Mouse (Mus musculus): ENCODE measurements at regions not wholly inside any gene's neighbourhood (a gene's known extent, or its start where the extent isn't known, plus 50 kb on each side); places are given as distances from the start of the nearest gene placed in this dataset.
"Not testable (repeated sequence)": the region's sequence is repeated elsewhere in the genome, so short reads cannot be mapped to it uniquely, and the experiment has no call there.

DNA sequence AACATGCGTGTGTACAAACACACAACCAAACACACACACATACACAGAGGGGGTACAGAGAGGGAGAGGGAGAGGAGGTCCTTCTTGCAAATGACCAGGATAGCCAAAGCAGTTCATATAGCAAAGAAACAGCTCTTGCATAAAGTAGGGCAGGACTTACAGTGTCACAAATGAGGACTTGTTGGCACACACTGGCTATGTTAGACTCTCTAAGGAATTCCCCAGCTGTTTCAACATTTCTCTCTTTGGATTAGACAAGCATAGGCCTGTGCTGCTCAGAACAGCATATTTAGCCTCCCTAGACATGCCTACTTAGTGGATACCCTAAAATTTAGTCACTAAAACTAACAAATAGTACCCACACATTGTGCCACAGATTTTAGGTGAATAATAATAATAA, 347.1 kb upstream of the Tbl1xr1 start:
- no peak overlapping the region for H3K27ac ChIP-seq (replicated peaks)
- no peak overlapping the region for H3K4me2 ChIP-seq (replicated peaks; ENCODE audit: low read depth)
- H3K9me3 ChIP-seq (ENCODE audit: control insufficient read depth, low read length): no peaks in the 10 kb centered on the region
- DNase-seq (ENCODE audit: low spot score): no peak
- no peaks in the 10 kb centered on the region for H3K36me3 ChIP-seq (ENCODE audit: control insufficient read depth, insufficient read depth, low read length)
- WGBS: 95% methylated on average over 1 of the region's 1 CpGs
- H3K27me3 ChIP-seq (ENCODE audit: control insufficient read depth, insufficient read depth, low read length): no peaks in the 10 kb centered on the region
- no peak for ATAC-seq (ENCODE audit: low FRiP score, low TSS enrichment)
- TF ChIP-seq CTCF (IDR thresholded peaks at IDR 0.05; ENCODE audit: low read depth) (no peak), EP300 (optimal IDR thresholded peaks at IDR 0.05) (no peak)
- H3K4me1 ChIP-seq (replicated peaks; ENCODE audit: control insufficient read depth, insufficient read depth): no peaks in the 10 kb centered on the region
- H3K4me3 ChIP-seq (ENCODE audit: low read depth, low read length): no peak overlapping the region
- no peak overlapping the region for H3K9ac ChIP-seq (ENCODE audit: low read length)

DNA sequence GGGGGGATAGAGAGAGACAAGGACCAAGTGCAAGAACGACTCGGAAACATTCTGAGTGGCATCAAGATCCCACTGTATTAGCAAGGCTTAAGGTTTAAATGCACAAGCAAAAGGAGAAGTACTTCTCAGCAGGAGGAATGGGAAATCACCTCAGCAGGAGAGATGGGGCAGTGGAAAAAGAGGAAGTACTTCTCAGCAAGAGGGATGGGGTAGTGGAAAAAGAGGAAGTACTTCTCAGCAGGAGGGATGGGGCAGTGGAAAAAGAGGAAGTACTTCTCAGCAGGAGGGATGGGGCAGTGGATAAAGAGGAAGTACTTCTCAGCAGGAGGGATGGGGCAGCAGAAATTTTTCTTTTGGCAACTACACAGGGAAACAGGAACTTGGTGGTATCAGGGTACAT, 340.8 kb upstream of the Tbl1xr1 start:
- WGBS: 91% methylated on average over 2 of the region's 2 CpGs
- not testable (repeated sequence) for H3K36me3 ChIP-seq (ENCODE audit: control insufficient read depth, insufficient read depth, low read length); H3K4me3 ChIP-seq (ENCODE audit: low read depth, low read length); DNase-seq (ENCODE audit: low spot score); H3K27ac ChIP-seq (replicated peaks); H3K27me3 ChIP-seq (ENCODE audit: control insufficient read depth, insufficient read depth, low read length); ATAC-seq (ENCODE audit: low FRiP score, low TSS enrichment); H3K4me2 ChIP-seq (replicated peaks; ENCODE audit: low read depth); H3K9me3 ChIP-seq (ENCODE audit: control insufficient read depth, low read length); H3K9ac ChIP-seq (ENCODE audit: low read length); H3K4me1 ChIP-seq (replicated peaks; ENCODE audit: control insufficient read depth, insufficient read depth)

DNA sequence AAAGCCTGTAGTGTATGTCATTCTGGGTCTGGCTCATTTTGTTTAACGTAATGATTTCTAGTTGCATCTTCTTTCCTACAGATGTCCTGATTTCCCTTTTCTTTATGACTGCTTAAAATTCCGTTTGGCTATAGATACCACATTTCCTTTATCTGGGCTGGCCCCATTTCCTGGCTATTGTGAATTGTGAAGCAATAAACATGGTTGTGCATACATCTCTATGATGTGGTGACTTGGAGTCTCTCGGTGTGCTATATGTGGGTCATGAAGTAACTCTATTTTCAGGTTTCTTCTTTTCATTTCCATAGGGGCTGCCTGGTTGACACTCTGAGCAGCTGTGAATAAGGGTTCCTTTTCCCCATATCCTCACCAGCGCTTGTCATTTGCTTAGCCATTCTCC, 336.7 kb upstream of the Tbl1xr1 start:
- H3K27me3 ChIP-seq (ENCODE audit: control insufficient read depth, insufficient read depth, low read length): no peaks in the 10 kb centered on the region
- ATAC-seq (ENCODE audit: low FRiP score, low TSS enrichment) (no peak), DNase-seq (ENCODE audit: low spot score) (no peak)
- H3K27ac ChIP-seq (replicated peaks): no peak overlapping the region
- no peak for TF ChIP-seq EP300 (optimal IDR thresholded peaks at IDR 0.05)
- H3K4me1 ChIP-seq (replicated peaks; ENCODE audit: control insufficient read depth, insufficient read depth): no peaks in the 10 kb centered on the region
- H3K4me3 ChIP-seq (ENCODE audit: low read depth, low read length): no peak overlapping the region
- H3K36me3 ChIP-seq (ENCODE audit: control insufficient read depth, insufficient read depth, low read length): no peaks in the 10 kb centered on the region
- H3K9ac ChIP-seq (ENCODE audit: low read length): no peak overlapping the region
- H3K9me3 ChIP-seq (ENCODE audit: control insufficient read depth, low read length): no peaks in the 10 kb centered on the region; the same call in 1 of the 2 replicates
- no peak overlapping the region for H3K4me2 ChIP-seq (replicated peaks; ENCODE audit: low read depth)
- WGBS: 70% methylated on average over 4 of the region's 4 CpGs

DNA sequence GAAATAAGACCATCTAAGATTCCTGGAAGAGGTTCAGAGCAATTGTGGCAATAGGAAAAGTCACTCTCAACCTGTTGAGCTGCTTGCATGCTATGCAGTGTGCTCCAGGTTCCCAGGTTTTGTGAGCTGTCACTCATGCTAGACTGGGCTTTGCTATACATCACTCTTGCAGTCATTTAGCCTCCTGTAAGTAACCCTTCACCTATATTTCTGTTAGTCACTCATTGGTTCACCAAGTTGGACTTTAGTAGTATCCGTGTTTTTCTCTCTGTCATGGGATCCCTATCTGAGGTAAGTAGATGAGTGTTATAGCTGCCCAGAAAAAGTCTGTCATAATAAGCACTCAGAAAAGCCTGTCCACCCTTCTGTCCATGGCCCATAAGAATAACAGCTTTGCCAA, 332.3 kb upstream of the Tbl1xr1 start:
- TF ChIP-seq EP300 (optimal IDR thresholded peaks at IDR 0.05): no peak
- no peak for ATAC-seq (ENCODE audit: low FRiP score, low TSS enrichment)
- 90% methylated on average over 1 of the region's 1 CpGs for WGBS

DNA sequence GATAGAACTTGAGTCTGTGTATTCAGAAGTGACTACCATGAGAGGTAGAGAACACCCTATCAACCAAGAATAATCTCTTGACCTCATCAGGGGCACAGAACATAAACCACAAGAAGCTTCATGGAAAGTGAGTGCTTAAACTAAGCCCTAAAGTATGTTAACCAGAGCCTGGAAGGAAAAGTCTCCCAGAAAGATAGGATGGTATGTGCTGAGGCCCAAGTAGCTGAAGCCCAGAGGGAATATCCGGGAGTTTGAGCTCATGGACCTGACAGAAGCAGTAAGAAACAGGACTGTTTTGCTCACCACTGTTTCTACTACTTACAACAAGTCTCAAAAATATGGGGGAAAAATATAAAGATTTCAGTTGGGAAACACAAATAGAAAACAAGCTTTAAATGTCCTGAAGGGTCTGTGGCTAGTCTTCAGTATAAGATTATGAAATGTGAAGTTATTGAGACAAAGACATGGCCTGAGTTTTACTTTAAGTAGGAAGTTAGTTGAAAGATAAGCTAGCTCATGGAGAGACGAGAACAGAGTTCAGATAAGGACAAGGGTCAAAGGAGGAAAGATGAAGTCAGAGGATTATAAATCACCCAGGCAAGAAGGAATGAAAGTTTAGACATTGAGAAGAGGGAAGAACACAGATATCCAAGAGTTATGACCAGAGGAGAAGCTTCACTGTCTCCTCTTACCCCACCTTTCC, 315.8 kb upstream of the Tbl1xr1 start:
- H3K27me3 ChIP-seq (ENCODE audit: control insufficient read depth, insufficient read depth, low read length): no peaks in the 10 kb centered on the region
- no peak overlapping the region for H3K4me2 ChIP-seq (replicated peaks; ENCODE audit: low read depth)
- H3K4me3 ChIP-seq (ENCODE audit: low read depth, low read length): no peak overlapping the region
- no peak overlapping the region for H3K9ac ChIP-seq (ENCODE audit: low read length)
- no peak for DNase-seq (ENCODE audit: low spot score)
- WGBS: 39% methylated on average over 2 of the region's 2 CpGs
- H3K36me3 ChIP-seq (ENCODE audit: control insufficient read depth, insufficient read depth, low read length): no peaks in the 10 kb centered on the region
- H3K9me3 ChIP-seq (ENCODE audit: control insufficient read depth, low read length): no peaks in the 10 kb centered on the region
- H3K4me1 ChIP-seq (replicated peaks; ENCODE audit: control insufficient read depth, insufficient read depth): no peaks in the 10 kb centered on the region
- ATAC-seq (ENCODE audit: low FRiP score, low TSS enrichment): no peak
- H3K27ac ChIP-seq (replicated peaks): no peak overlapping the region
- no peak for TF ChIP-seq CTCF (IDR thresholded peaks at IDR 0.05; ENCODE audit: low read depth)
- no peak for TF ChIP-seq EP300 (optimal IDR thresholded peaks at IDR 0.05)

More for the DNA sequence above, 332.3 kb upstream of the Tbl1xr1 start:
- Histone ChIP-seq H3K27me3 (ENCODE audit: control insufficient read depth, insufficient read depth, low read length) (no peaks in the 10 kb centered on the region), H3K4me3 (ENCODE audit: low read depth, low read length) (no peak overlapping the region), H3K27ac (replicated peaks) (no peak overlapping the region), H3K9ac (ENCODE audit: low read length) (no peak overlapping the region), H3K4me1 (replicated peaks; ENCODE audit: control insufficient read depth, insufficient read depth) (no peaks in the 10 kb centered on the region), H3K9me3 (ENCODE audit: control insufficient read depth, low read length) (no peaks in the 10 kb centered on the region), H3K36me3 (ENCODE audit: control insufficient read depth, insufficient read depth, low read length) (no peaks in the 10 kb centered on the region), H3K4me2 (replicated peaks; ENCODE audit: low read depth) (no peak overlapping the region)
- no peak for DNase-seq (ENCODE audit: low spot score)

DNA sequence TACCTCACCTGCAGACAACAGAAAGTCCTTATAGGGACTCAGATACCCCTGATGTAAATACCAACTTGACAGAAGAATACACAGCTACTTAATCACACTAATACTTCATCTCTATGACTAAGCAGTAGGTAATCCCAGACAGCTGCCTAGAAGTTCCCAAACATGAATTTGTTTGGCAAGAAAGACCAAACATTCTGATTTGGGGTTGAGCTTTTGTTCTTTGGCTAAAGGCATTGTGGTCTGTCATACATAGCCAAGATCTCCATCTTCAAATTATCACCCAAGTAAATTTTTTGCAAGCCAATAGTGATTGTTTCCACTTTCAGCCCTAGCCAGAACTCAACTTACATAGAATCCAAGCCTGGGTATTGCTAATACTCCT, 315.2 kb upstream of the Tbl1xr1 start:
- ATAC-seq (ENCODE audit: low FRiP score, low TSS enrichment): no peak

More for the DNA sequence above, 315.2 kb upstream of the Tbl1xr1 start:
- Histone ChIP-seq H3K4me3 (ENCODE audit: low read depth, low read length) (no peak overlapping the region), H3K4me2 (replicated peaks; ENCODE audit: low read depth) (no peak overlapping the region), H3K27me3 (ENCODE audit: control insufficient read depth, insufficient read depth, low read length) (no peaks in the 10 kb centered on the region), H3K9ac (ENCODE audit: low read length) (no peak overlapping the region), H3K36me3 (ENCODE audit: control insufficient read depth, insufficient read depth, low read length) (no peaks in the 10 kb centered on the region), H3K9me3 (ENCODE audit: control insufficient read depth, low read length) (no peaks in the 10 kb centered on the region), H3K4me1 (replicated peaks; ENCODE audit: control insufficient read depth, insufficient read depth) (no peaks in the 10 kb centered on the region), H3K27ac (replicated peaks) (no peak overlapping the region)
- no peak for DNase-seq (ENCODE audit: low spot score)
- TF ChIP-seq EP300 (optimal IDR thresholded peaks at IDR 0.05): no peak
- TF ChIP-seq CTCF (IDR thresholded peaks at IDR 0.05; ENCODE audit: low read depth): no peak
